Mouse (Mus musculus) liver, embryonic 13.5 days (tissue): ENCODE measurements around the gene Thap11. TPM values are rescaled to one million over a fixed set of nuclear protein-coding genes. Genes with fewer than 3 reads are reported as not detected.

Source experiments
- polyA plus RNA-seq: library from polyadenylated mRNA; unstranded; fragments of >200 nt; fragmentation: Nextera tagmentation; extraction: Ambion mirVana; gene quantifications from 2 replicates; pipeline ENCODE4 v1.2.1, GENCODE M21; 2015

Thap11 gene
- polyA plus RNA-seq, 1 experiment from 2014 or later: 38.2 TPM

Other genes with a start within 250 kb of the Thap11 start
- gene Ripor1, start 249.9 kb upstream of the Thap11 start, polyA plus RNA-seq: 7.2 and 9.0 TPM in 2 replicates
- gene Ctcf, start 218.6 kb upstream of the Thap11 start, polyA plus RNA-seq: 69.1 and 75.8 TPM in 2 replicates
- 0.15 and 0.41 TPM in 2 replicates for gene Agrp, start 217.7 kb upstream of the Thap11 start, polyA plus RNA-seq
- gene Carmil2, start 168.9 kb upstream of the Thap11 start, polyA plus RNA-seq: 0.29 and 0.32 TPM in 2 replicates
- gene Acd, start 154.0 kb upstream of the Thap11 start, polyA plus RNA-seq: 24.4 and 26.8 TPM in 2 replicates
- 8.5 and 8.6 TPM in 2 replicates for gene Pard6a, start 154.0 kb upstream of the Thap11 start, polyA plus RNA-seq
- not detected in 2 replicates for gene 4933405L10Rik, start 147.5 kb upstream of the Thap11 start, polyA plus RNA-seq
- gene Enkd1, start 146.9 kb upstream of the Thap11 start, polyA plus RNA-seq: 8.6 and 8.8 TPM in 2 replicates
- 2.6 and 3.1 TPM in 2 replicates for gene Gfod2, start 96.5 kb upstream of the Thap11 start, polyA plus RNA-seq
- 36.1 and 36.2 TPM in 2 replicates for gene Ranbp10, start 27.8 kb upstream of the Thap11 start, polyA plus RNA-seq
- gene Tsnaxip1, start 27.4 kb upstream of the Thap11 start, polyA plus RNA-seq: 0.06 and 0.08 TPM in 2 replicates
- gene Cenpt, start 1.9 kb upstream of the Thap11 start, polyA plus RNA-seq: 21.5 and 22.3 TPM in 2 replicates
- 152 and 192 TPM in 2 replicates for gene Nutf2, start 5.4 kb downstream of the Thap11 start, polyA plus RNA-seq
- 17.3 and 18.5 TPM in 2 replicates for gene Edc4, start 25.7 kb downstream of the Thap11 start, polyA plus RNA-seq
- gene Nrn1l, start 38.4 kb downstream of the Thap11 start, polyA plus RNA-seq: not detected in 2 replicates
- gene Pskh1, start 45.3 kb downstream of the Thap11 start, polyA plus RNA-seq: 9.6 and 10.0 TPM in 2 replicates
- 0.35 and 0.60 TPM in 2 replicates for gene Ctrl, start 78.7 kb downstream of the Thap11 start, polyA plus RNA-seq
- gene Psmb10, start 83.3 kb downstream of the Thap11 start, polyA plus RNA-seq: 68.9 and 81.6 TPM in 2 replicates
- gene Lcat, start 88.2 kb downstream of the Thap11 start, polyA plus RNA-seq: 31.2 and 33.1 TPM in 2 replicates
- gene Slc12a4, start 111.0 kb downstream of the Thap11 start, polyA plus RNA-seq: 12.6 and 13.1 TPM in 2 replicates
- gene Dpep3, start 124.3 kb downstream of the Thap11 start, polyA plus RNA-seq: not detected in 2 replicates
- gene Dus2, start 136.2 kb downstream of the Thap11 start, polyA plus RNA-seq: 13.3 and 14.4 TPM in 2 replicates
- not detected in 2 replicates for gene Dpep2nb, start 150.8 kb downstream of the Thap11 start, polyA plus RNA-seq
- gene Ddx28, start 156.8 kb downstream of the Thap11 start, polyA plus RNA-seq: 12.9 and 13.2 TPM in 2 replicates
- 3.3 and 3.8 TPM in 2 replicates for gene Nfatc3, start 203.7 kb downstream of the Thap11 start, polyA plus RNA-seq